Mouse (Mus musculus): ENCODE measurements around the gene Ttc17. TPM values are rescaled to one million over a fixed set of nuclear protein-coding genes. Genes with fewer than 3 reads are reported as not detected.

Gene Ttc17
- total RNA-seq, 2 experiments from 2014 or later, result 16.2 to 25.5 TPM

- ATAC-seq (replicated peaks; ENCODE audit: low FRiP score, low TSS enrichment, poor library complexity, severe bottlenecking), result no peak
Observed at GRCm38 (mm10) chr2:94265221-94266191, 141.0 kb downstream of the Ttc17 start.

GRCm38 (mm10) chr2:94264631-94265098 is 141.8 kb downstream of the Ttc17 start:
- ATAC-seq (replicated peaks; ENCODE audit: low FRiP score, low TSS enrichment, poor library complexity, severe bottlenecking), result no peak

- ATAC-seq (replicated peaks; ENCODE audit: low FRiP score, low TSS enrichment, poor library complexity, severe bottlenecking), result no peak
Observed at GRCm38 (mm10) chr2:94264006-94264405, 142.5 kb downstream of the Ttc17 start.

GRCm38 (mm10) chr2:94263530-94263937 is 143.0 kb downstream of the Ttc17 start:
- ATAC-seq (replicated peaks; ENCODE audit: low FRiP score, low TSS enrichment, poor library complexity, severe bottlenecking), result no peak

- ATAC-seq (replicated peaks; ENCODE audit: low FRiP score, low TSS enrichment, poor library complexity, severe bottlenecking), result no peak
Observed at GRCm38 (mm10) chr2:94262917-94263529, 143.5 kb downstream of the Ttc17 start.

- ATAC-seq (replicated peaks; ENCODE audit: low FRiP score, low TSS enrichment, poor library complexity, severe bottlenecking), result no peak
Observed at GRCm38 (mm10) chr2:94254102-94254501, 152.4 kb downstream of the Ttc17 start.

Other genes with a start within 250 kb of the Ttc17 start
- gene Hsd17b12, start 248.7 kb downstream of the Ttc17 start, total RNA-seq (2014; fragmentation: Nextera tagmentation), result 35.1 and 46.4 TPM in 2 replicates
- 91.7 and 103 TPM in 2 replicates for gene Hsd17b12, start 248.7 kb downstream of the Ttc17 start, total RNA-seq (2017)
- 114 and 118 TPM in 2 replicates for gene Api5, start 31.4 kb upstream of the Ttc17 start, total RNA-seq (2014; fragmentation: Nextera tagmentation)
- 151 and 167 TPM in 2 replicates for gene Api5, start 31.4 kb upstream of the Ttc17 start, total RNA-seq (2017)